Mouse (Mus musculus): ENCODE results near the gene Fut4. TPM values are rescaled to one million over a fixed set of nuclear protein-coding genes. Genes with fewer than 3 reads are reported as not detected.

The Fut4 gene
- polyA plus RNA-seq, 1 experiment from 2014 or later: 1.8 TPM

DNA sequence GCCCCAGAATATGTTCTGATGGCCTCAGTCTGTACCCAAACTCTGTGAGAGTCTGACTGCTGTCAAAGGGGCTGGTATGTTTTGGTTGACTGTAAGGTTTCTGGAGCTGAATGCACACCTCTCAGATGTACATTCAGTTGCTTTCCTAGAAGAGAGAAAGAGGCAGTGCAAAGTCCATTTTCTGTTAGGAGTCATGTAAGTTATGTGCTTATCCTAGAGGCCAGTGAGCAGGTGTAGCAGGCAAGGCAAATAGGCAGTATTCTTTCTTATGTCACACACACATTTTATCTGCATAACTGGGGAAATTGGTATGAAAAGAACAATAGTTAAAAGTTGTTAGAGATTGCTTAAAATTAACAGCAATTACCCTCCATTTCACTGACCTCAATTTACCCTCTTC is 1.8 kb upstream of the Fut4 start:
- peaks cover 17% of the 10 kb centered on the region for H3K4me1 ChIP-seq (replicated peaks)
- no peak for ATAC-seq (ENCODE audit: low FRiP score, low read depth)
- H3K4me3 ChIP-seq: no peak overlapping the region
- H3K9me3 ChIP-seq: no peaks in the 10 kb centered on the region
- no peak overlapping the region for H3K9ac ChIP-seq
- H3K36me3 ChIP-seq: no peaks in the 10 kb centered on the region
- H3K27me3 ChIP-seq: peaks cover 13% of the 10 kb centered on the region
- no peak overlapping the region for H3K4me2 ChIP-seq
- no peak overlapping the region for H3K27ac ChIP-seq (replicated peaks)

DNA sequence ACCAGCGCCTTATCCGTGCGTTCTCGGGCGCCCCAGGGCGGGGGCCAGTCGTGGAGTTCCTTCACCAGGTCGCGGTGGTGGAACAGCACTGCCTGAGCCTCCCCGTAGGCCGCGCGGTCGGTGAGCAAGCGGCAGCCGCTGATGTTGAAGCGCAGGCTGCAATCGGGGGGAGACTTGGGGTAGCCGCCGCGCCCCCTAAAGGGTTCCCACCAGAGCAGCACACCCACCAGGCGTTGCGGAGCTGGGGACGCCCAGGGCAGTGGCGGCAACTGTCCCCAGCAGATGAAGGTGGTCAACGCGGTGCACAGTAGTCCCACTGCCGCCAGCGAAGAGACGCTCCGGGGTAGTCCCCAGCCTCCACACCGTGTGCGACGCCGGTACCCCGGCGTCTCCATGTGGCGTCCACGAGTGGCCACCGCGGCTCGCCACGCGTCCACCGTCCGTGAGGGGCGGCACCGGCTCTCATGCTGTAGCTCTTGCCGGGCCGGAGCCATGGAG is 641 bp downstream of the Fut4 start:
- WGBS: under 1% methylated on average over 47 of the region's 50 CpGs
- H3K4me3 ChIP-seq: peak overlapping the region; percentile 58
- H3K9ac ChIP-seq: peak overlapping the region; percentile 61
- H3K27me3 ChIP-seq: peaks cover 13% of the 10 kb centered on the region
- ATAC-seq (ENCODE audit: low FRiP score, low read depth): peak; percentile 86
- no peak overlapping the region for H3K27ac ChIP-seq (replicated peaks)
- H3K36me3 ChIP-seq: no peaks in the 10 kb centered on the region
- peak overlapping the region; percentile 98 for H3K4me2 ChIP-seq
- peaks cover 17% of the 10 kb centered on the region for H3K4me1 ChIP-seq (replicated peaks)
- H3K9me3 ChIP-seq: no peaks in the 10 kb centered on the region

DNA sequence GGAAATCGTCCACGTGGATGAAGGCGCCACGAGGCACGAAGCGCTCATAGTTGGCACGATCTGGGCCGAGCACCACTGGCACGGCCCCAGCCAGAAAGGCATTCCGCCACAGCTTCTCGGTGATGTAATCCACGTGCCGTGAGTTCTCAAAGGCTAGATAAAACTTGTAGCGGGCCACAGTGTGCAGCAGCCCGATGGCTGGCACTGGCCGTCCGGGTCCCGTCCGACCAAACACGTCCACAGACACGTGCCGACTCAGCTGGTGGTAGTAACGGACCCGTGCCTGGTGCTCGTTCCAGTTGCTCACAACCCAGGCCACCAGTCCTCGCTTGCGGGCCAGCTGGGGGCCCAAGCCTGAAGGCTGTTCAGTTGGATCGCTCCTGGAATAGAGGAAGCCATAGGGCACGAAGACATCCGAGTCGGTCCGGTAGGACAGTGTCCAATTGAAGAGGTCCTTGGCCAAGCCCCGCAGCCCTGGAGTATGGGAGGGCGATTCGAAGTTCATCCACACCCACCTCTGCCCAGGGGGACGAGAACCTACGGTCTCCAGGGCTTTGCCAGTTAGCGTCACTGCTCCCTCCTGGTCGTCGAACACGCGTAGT is 1.2 kb downstream of the Fut4 start:
- no peaks in the 10 kb centered on the region for H3K36me3 ChIP-seq
- ATAC-seq (ENCODE audit: low FRiP score, low read depth): peak; percentile 54; the same call in 1 of the 2 replicates
- peak overlapping the region; percentile 98 for H3K4me2 ChIP-seq
- no peak overlapping the region for H3K27ac ChIP-seq (replicated peaks)
- H3K4me3 ChIP-seq: peak overlapping the region; percentile 58
- WGBS: 56% methylated on average over 42 of the region's 42 CpGs
- no peaks in the 10 kb centered on the region for H3K9me3 ChIP-seq
- H3K27me3 ChIP-seq: peaks cover 13% of the 10 kb centered on the region
- H3K4me1 ChIP-seq (replicated peaks): peaks cover 17% of the 10 kb centered on the region
- peak overlapping the region; percentile 61 for H3K9ac ChIP-seq

DNA sequence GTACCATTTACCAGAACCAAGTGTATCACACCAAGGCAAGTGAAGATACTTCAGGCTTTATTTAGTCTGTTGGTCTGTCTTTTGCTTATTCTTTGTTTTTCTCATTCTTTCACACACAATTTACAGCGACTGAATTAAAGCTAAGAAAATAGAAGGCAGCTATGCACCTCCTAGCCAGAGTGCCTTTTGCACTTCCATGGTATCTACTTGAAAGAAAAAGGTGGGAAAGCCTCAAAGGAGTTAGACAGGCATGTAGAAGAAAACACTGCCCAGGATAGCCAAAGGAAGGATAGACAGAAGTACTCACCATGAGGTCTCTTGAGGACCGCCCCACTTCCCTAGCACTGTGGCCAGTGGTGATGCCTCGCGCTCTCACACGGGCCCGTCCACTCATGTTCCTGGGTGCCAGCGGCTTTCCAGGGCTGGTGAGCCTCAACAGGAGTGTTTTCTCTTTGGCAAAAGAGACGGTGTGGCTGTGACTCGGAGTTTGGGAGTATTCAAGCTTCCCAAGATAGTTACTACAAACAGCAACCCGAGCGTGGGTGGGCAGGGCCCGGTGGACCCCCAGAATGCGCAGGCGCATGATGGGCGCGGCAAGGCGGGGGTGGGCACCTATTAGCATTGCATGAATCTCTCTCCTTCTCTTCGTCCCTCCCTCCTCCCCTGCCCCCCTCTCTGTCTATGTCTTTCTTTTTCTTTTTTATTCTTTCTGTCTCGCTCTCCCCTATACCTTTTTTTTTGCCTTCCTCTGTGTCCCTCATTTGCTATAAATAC is 11.9 kb downstream of the Fut4 start, which contains the start of gene Piwil4:
Gene Piwil4 (minus strand): TSS at position 583 of the 774 bp plus-strand sequence.
- Histone ChIP-seq H3K9me3 (no peaks in the 10 kb centered on the region), H3K36me3 (no peaks in the 10 kb centered on the region), H3K4me1 (replicated peaks) (no peaks in the 10 kb centered on the region), H3K27ac (replicated peaks) (no peak within 1 kb of the TSS), H3K27me3 (no peaks in the 10 kb centered on the region), H3K9ac (no peak within 1 kb of the TSS), H3K4me2 (no peak within 1 kb of the TSS), H3K4me3 (no peak within 1 kb of the TSS)
- ATAC-seq (ENCODE audit: low FRiP score, low read depth): no peak
- WGBS: 85% methylated on average over 19 of the region's 19 CpGs

DNA sequence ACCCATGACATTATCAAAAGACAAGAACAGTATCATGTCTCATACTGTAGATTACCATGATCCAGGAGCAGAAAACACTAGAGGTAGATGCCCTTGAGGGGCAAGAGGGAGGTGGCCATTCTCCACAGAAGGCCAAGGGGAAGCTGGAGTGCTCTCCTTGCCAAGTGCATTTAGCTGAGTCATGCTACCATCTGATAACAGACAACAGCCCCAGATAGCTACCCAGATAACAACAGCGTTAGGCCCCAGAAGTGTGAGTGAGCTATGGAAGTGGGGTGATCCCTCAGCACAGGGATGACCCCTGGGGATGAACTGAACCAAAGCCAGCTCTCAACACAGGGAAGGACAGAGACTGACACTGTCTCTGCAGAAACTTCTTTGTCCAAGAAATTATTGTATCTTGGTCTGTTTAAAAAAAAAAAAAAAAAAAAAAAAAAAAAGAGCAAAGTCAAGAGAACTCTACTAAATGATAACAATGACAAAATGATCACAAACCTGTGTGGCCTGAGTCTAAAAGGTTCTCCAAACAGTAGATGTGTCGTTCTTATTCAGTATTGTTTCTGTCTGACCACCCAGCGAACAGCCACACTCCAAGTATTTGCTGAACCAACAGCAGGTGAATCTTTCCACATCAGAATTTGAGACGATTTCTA is 12.6 kb downstream of the Fut4 start:
- Histone ChIP-seq H3K36me3 (no peaks in the 10 kb centered on the region), H3K27me3 (no peaks in the 10 kb centered on the region), H3K4me3 (no peak overlapping the region), H3K4me2 (no peak overlapping the region), H3K27ac (replicated peaks) (no peak overlapping the region), H3K4me1 (replicated peaks) (no peaks in the 10 kb centered on the region), H3K9me3 (no peaks in the 10 kb centered on the region), H3K9ac (no peak overlapping the region)
- ATAC-seq (ENCODE audit: low FRiP score, low read depth): no peak
- WGBS: 87% methylated on average over 4 of the region's 4 CpGs

DNA sequence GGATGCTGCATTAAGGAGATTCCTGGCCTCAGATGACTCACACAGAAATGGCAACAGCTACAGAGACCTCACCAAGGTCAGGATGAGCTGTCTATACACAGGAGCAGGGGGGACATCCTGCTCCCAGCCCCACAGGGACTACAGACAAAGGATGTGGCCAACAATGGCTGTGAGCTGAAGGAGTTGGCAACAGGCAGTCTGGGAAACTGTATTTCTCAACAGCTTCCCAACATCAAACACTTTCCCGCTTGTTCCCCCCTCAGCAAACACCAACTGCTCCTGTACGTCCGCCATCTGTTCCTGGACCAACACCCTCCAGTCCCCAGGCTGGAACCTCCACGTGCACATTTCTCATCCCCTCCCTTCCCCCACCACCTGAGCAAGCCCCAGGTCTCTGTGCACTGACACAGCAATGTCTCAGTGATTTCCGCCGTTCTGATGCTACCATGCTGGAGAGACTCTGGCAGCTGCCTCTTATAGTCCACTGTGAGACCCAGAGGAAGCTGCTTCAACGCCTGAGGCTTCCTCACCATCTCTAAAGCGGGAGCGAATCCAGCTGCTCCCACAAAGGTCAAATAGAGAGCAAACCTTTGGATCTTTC is 21.2 kb downstream of the Fut4 start:
- WGBS: 35% methylated on average over 9 of the region's 9 CpGs
- Histone ChIP-seq H3K27ac (replicated peaks) (no peak overlapping the region), H3K27me3 (no peaks in the 10 kb centered on the region), H3K9ac (no peak overlapping the region), H3K36me3 (no peaks in the 10 kb centered on the region), H3K4me2 (no peak overlapping the region), H3K4me1 (replicated peaks) (peaks cover 7% of the 10 kb centered on the region), H3K4me3 (no peak overlapping the region), H3K9me3 (no peaks in the 10 kb centered on the region)
- ATAC-seq (ENCODE audit: low FRiP score, low read depth): peak; percentile 63; the same call in 1 of the 2 replicates

DNA sequence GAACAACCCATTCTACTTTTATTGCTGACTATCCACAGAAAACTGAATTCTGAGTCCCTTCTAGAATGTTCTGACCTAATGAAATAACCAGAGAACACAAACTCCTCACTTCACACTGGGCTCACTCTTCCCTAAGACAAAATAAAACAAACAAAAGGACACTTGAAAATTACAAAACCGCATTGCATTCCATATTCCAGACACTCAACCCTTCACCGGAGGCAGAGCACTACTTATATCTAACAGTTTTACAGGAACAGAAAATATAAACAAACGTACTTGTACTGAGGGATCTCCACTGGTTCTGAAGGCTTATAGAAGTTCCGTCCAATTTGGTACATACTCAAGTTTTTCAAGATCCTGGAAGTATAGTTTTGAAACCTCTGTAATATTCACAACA is 23.8 kb downstream of the Fut4 start:
- no peaks in the 10 kb centered on the region for H3K36me3 ChIP-seq
- H3K27ac ChIP-seq (replicated peaks): no peak overlapping the region
- H3K4me2 ChIP-seq: no peak overlapping the region
- no peak overlapping the region for H3K9ac ChIP-seq
- ATAC-seq (ENCODE audit: low FRiP score, low read depth): no peak
- 86% methylated on average over 4 of the region's 4 CpGs for WGBS
- H3K9me3 ChIP-seq: no peaks in the 10 kb centered on the region
- H3K4me3 ChIP-seq: no peak overlapping the region
- 0 out of 2 replicates have a peak, but pooled peaks cover 2% of the 10 kb centered on the region for H3K27me3 ChIP-seq
- H3K4me1 ChIP-seq (replicated peaks): peaks cover 7% of the 10 kb centered on the region

DNA sequence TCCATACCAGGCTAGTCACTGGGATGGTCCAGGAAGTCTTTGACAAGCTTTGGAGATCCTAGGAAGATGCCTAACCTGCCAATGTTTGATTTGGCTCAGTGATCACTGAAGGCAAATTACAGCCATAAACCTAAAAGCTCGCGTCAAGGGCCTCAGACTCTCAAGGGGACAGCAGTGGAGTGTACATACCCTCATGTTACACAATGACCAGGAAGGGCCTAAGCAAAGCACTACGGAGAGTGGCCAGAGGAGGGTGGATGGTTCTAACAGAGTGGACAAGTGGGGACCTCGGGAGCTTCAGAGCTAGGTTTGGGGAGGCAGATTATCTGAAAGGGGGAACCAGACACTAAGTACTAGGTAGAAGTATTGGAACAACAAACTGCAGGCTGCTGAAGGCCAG is 25.6 kb downstream of the Fut4 start:
- 93% methylated on average over 4 of the region's 4 CpGs for WGBS
- Histone ChIP-seq H3K4me2 (no peak overlapping the region), H3K4me1 (replicated peaks) (peaks cover 7% of the 10 kb centered on the region), H3K9me3 (no peaks in the 10 kb centered on the region), H3K27ac (replicated peaks) (no peak overlapping the region), H3K9ac (no peak overlapping the region), H3K27me3 (peaks cover 2% of the 10 kb centered on the region; the same call in 1 of the 2 replicates), H3K4me3 (no peak overlapping the region), H3K36me3 (no peaks in the 10 kb centered on the region)
- no peak for ATAC-seq (ENCODE audit: low FRiP score, low read depth)

DNA sequence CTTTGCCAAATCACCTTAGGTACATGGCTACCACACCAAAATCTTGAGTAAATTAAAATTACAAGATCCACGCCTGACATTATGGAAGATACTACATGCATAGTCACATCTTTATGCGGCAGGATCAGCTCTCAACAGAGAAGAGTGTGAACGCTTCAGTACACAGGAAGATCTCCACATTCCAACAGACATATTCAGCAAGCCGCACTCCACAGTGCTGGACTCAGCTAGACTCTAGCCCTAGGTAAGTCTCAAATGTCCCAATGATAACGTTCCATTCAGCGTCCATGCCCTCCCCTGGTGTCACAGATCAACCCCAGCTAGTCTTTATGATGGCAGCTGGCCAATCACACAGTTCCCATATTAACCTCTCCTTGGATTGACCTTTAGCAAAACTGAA is 26.2 kb downstream of the Fut4 start:
- no peak overlapping the region for H3K4me2 ChIP-seq
- no peak overlapping the region for H3K9ac ChIP-seq
- H3K4me3 ChIP-seq: no peak overlapping the region
- H3K36me3 ChIP-seq: no peaks in the 10 kb centered on the region
- no peak overlapping the region for H3K27ac ChIP-seq (replicated peaks)
- ATAC-seq (ENCODE audit: low FRiP score, low read depth): no peak
- H3K27me3 ChIP-seq: peaks cover 2% of the 10 kb centered on the region; the same call in 1 of the 2 replicates
- peaks cover 3% of the 10 kb centered on the region for H3K4me1 ChIP-seq (replicated peaks)
- H3K9me3 ChIP-seq: no peaks in the 10 kb centered on the region
- WGBS: 86% methylated on average over 6 of the region's 6 CpGs

DNA sequence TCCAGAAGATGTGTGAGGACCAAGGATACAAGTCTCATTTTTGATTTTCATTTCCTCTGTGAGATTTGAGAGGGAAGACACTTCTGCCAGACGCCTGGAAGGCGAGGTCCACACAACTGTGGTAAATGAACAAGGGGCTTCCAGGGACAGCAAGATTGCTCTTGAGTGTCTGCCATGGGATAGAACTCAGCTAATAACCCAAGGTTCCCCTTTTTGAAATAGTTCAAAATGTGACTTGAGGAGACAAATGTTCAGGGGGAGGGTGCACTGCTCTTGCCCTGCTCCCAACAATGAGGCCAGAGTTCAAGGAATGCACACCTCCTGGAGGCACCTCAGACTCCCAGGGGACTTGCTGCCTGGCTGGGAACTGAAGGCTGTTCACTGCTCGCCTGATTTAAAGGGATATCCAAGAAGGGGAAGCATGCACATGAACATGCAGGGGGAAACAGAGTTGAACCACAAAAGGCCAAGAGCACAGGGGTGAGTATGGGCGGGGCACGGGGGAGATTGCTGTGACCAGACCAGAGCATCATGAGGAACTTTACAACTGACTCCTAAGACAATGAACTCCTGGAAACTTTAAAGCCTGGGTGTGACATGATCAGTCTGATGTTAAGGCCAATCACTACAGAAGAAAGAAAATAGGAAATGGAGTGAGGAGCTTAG is 27.3 kb downstream of the Fut4 start:
- Histone ChIP-seq H3K4me2 (no peak overlapping the region), H3K27ac (replicated peaks) (no peak overlapping the region), H3K9ac (no peak overlapping the region), H3K4me1 (replicated peaks) (no peaks in the 10 kb centered on the region), H3K36me3 (no peaks in the 10 kb centered on the region), H3K27me3 (peaks cover 2% of the 10 kb centered on the region; the same call in 1 of the 2 replicates), H3K9me3 (no peaks in the 10 kb centered on the region), H3K4me3 (no peak overlapping the region)
- WGBS: 78% methylated on average over 5 of the region's 5 CpGs
- ATAC-seq (ENCODE audit: low FRiP score, low read depth): no peak

DNA sequence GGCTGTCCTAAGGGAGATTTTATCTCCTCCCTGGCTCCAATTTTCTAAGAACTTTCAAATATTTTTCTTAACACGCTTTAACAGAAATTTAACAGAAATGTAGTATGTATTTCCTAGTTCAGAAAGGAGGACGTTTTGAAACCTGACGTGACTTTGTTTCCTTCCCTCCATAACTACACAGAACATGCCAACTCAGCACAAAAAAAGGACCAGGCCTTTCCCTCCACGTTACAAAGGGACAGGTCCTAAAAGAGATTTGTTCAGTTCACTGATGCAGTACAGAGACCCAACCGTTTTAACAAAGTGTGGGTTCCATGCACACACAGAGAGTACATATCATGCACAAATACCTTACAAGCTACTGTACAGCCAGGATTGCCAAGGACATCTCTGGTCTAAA is 30.6 kb downstream of the Fut4 start:
- Histone ChIP-seq H3K4me3 (no peak overlapping the region), H3K36me3 (no peaks in the 10 kb centered on the region), H3K4me2 (no peak overlapping the region), H3K4me1 (replicated peaks) (no peaks in the 10 kb centered on the region), H3K9ac (no peak overlapping the region), H3K27me3 (peaks cover 4% of the 10 kb centered on the region), H3K9me3 (no peaks in the 10 kb centered on the region), H3K27ac (replicated peaks) (no peak overlapping the region)
- WGBS: 78% methylated on average over 5 of the region's 5 CpGs
- ATAC-seq (ENCODE audit: low FRiP score, low read depth): no peak

Measured in hindbrain, embryonic 15.5 days (tissue).